Mouse (Mus musculus) myocyte (in vitro differentiated cells): ENCODE measurements at regions not wholly inside any gene's neighbourhood (a gene's known extent, or its start where the extent isn't known, plus 50 kb on each side); places are given as distances from the start of the nearest gene placed in this dataset.

ENCODE experiments used
- CEBPB ChIP-seq: IDR thresholded peaks from 2 replicates; pipeline ENCODE4 v1.6.1; 2011; ENCODE audit warnings: mild to moderate bottlenecking, moderate library complexity; ENCODE audit not compliant: poor library complexity, insufficient read depth, severe bottlenecking
- POLR2A ChIP-seq: IDR thresholded peaks from one replicate; pipeline ENCODE4 v1.6.1; 2011; ENCODE audit warnings: low read depth, mild to moderate bottlenecking, control low read depth, moderate library complexity; ENCODE audit not compliant: insufficient read length
- POLR2AphosphoS2 ChIP-seq: IDR thresholded peaks from one replicate; pipeline ENCODE4 v1.6.1; 2011; ENCODE audit warnings: low read depth, control low read depth; ENCODE audit not compliant: insufficient read length
- TCF3 ChIP-seq: IDR thresholded peaks from one replicate; pipeline ENCODE4 v1.6.1; 2011; ENCODE audit warnings: low read depth, control low read depth; ENCODE audit not compliant: insufficient read length
- USF1 ChIP-seq: IDR thresholded peaks from one replicate; pipeline ENCODE4 v1.6.1; 2011; ENCODE audit warnings: low read depth, mild to moderate bottlenecking, control low read depth, moderate library complexity

GRCm38 (mm10) chr11:24448608-24449007 lies 370.8 kb downstream of the Bcl11a start:
- TF ChIP-seq POLR2AphosphoS2, result no peak
- no peak for TF ChIP-seq POLR2A
- no peak for TF ChIP-seq CEBPB
- TF ChIP-seq USF1, result no peak
- TF ChIP-seq TCF3, result no peak
